Mouse (Mus musculus) liver, embryonic 11.5 days (tissue): ENCODE results near the gene Gtf3c5. TPM values are rescaled to one million over a fixed set of nuclear protein-coding genes. Genes with fewer than 3 reads are reported as not detected.

Experiments
- ATAC-seq: fragments of 200-750 bp; cut with Nextera tagmentation; replicated peaks from 2 replicates; pipeline ENCODE4 v1.8.0; 2017; ENCODE audit warnings: moderate number of reproducible peaks, mild to moderate bottlenecking, moderate TSS enrichment, moderate library complexity; ENCODE audit not compliant: low FRiP score
- DNase-seq: peaks from one replicate; pipeline ENCODE4 v3.0.0-alpha.2; 2017; ENCODE audit warnings: low spot score
- H3K27ac ChIP-seq: fragments of 300-500 bp; sonication (generic); 2 replicates; pipeline ENCODE4 v1.5.1; 2014; ENCODE audit warnings: mild to moderate bottlenecking, low read depth, low read length, control low read depth
- H3K27me3 ChIP-seq: fragments of 300-500 bp; sonication (generic); replicated peaks from 2 replicates; pipeline ENCODE4 v1.6.1; 2014; ENCODE audit warnings: low read length, mixed read lengths; ENCODE audit not compliant: control insufficient read depth, insufficient read depth
- H3K36me3 ChIP-seq: fragments of 300-500 bp; sonication (generic); 2 replicates; pipeline ENCODE4 v1.6.1; 2014; ENCODE audit warnings: mild to moderate bottlenecking, low read length, moderate library complexity, mixed read lengths; ENCODE audit not compliant: control insufficient read depth, insufficient read depth
- H3K4me1 ChIP-seq: fragments of 300-500 bp; sonication (generic); replicated peaks from 2 replicates; pipeline ENCODE4 v1.6.1; 2014; ENCODE audit warnings: low read length, mixed read lengths; ENCODE audit not compliant: control insufficient read depth, insufficient read depth
- H3K4me2 ChIP-seq: fragments of 300-500 bp; sonication (generic); 2 replicates; pipeline ENCODE4 v1.6.1; 2014; ENCODE audit warnings: mild to moderate bottlenecking, control low read depth, moderate library complexity
- H3K4me3 ChIP-seq: fragments of 300-500 bp; sonication (generic); 2 replicates; pipeline ENCODE4 v1.5.1; 2014; ENCODE audit warnings: low read depth, low read length, control low read depth
- H3K9ac ChIP-seq: fragments of 300-500 bp; sonication (generic); 2 replicates; pipeline ENCODE4 v1.6.1; 2014; ENCODE audit warnings: low read depth, low read length, control low read depth
- H3K9me3 ChIP-seq: fragments of 300-500 bp; sonication (generic); 2 replicates; pipeline ENCODE4 v1.6.1; 2016; ENCODE audit warnings: low read length, inconsistent platforms, mixed read lengths; ENCODE audit not compliant: control insufficient read depth
- WGBS: fragments of 180-500 bp; shearing (Covaris S2); extraction: QIAGEN DNeasy Blood & Tissue Kit; methylation state at CpG from one replicate; pipeline ENCODE4 v1.1.7; 2014; 5-methylcytosine and 5-hydroxymethylcytosine counted together
- polyA plus RNA-seq: library from polyadenylated mRNA; unstranded; fragments of >200 nt; fragmentation: Nextera tagmentation; extraction: Ambion mirVana; gene quantifications from 2 replicates; pipeline ENCODE4 v1.2.1, GENCODE M21; 2014

Gtf3c5 gene
- 30.8 and 32.9 TPM in 2 replicates for polyA plus RNA-seq

GRCm38 (mm10) chr2:28583651-28584050, at the start of gene Gtf3c5:
Gtf3c5 (minus strand) TSS chr2:28583751.
- H3K4me1 ChIP-seq, result peaks cover 9% of the 10 kb centered on the region
- peak within 1 kb of the TSS; percentile 67 for H3K27ac ChIP-seq
- no peaks in the 10 kb centered on the region for H3K27me3 ChIP-seq
- H3K9ac ChIP-seq, result peak within 1 kb of the TSS; percentile 68
- no peak for DNase-seq
- H3K36me3 ChIP-seq, result peaks cover 10% of the 10 kb centered on the region; the same call in 1 of the 2 replicates
- no peaks in the 10 kb centered on the region for H3K9me3 ChIP-seq
- H3K4me2 ChIP-seq, result peak within 1 kb of the TSS; percentile 78
- ATAC-seq, result no peak
- H3K4me3 ChIP-seq, result peak within 1 kb of the TSS; percentile 66
- WGBS, result 76% methylated on average over 9 of the region's 9 CpGs

DNA sequence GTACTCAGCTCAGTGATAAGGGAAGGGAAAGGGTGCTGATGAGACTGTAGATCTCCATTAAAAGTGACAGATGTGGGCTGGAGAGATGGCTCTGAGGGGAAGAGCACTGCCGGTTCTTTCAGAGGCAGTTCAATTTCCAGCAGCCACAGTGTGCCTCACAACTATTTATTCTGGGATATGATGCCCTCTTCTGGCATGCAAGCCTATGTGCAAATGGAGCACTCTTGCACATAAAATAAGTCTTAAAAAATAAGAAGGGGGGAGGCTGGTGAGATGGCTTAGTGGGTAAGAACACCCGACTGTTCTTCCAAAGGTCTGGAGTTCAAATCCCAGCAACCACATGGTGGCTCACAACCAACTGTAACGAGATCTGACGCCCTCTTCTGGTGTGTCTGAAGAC, 49.6 kb upstream of the Gtf3c5 start:
- 38% methylated on average over 4 of the region's 4 CpGs for WGBS
- H3K4me1 ChIP-seq, result 0 out of 2 replicates have a peak, but pooled peaks cover 2% of the 10 kb centered on the region
- no peak overlapping the region for H3K27ac ChIP-seq
- no peak overlapping the region for H3K4me3 ChIP-seq
- DNase-seq (no peak), ATAC-seq (no peak)
- no peaks in the 10 kb centered on the region for H3K9me3 ChIP-seq
- H3K9ac ChIP-seq, result no peak overlapping the region
- no peak overlapping the region for H3K4me2 ChIP-seq
- H3K36me3 ChIP-seq, result no peaks in the 10 kb centered on the region
- no peaks in the 10 kb centered on the region for H3K27me3 ChIP-seq

DNA sequence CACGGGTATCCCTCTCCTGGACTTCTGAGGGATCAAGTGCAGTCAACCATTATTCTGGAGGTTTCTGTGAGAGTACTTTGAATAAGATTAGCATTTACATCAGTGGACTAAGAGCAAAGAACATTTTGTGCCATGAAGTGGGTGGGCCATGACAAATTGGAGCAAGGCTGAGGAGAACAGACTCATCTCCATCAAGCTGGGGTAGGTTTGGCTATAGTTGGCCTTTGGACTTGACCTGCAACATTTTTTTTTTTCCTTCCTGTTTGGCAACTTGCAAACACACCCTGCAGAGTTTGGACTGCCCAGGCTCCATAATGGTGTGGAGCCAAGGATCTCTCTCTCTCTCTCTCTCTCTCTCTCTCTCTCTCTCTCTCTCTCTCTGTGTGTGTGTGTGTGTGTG, 49.1 kb upstream of the Gtf3c5 start:
- DNase-seq (no peak), ATAC-seq (no peak)
- Histone ChIP-seq H3K9me3 (no peaks in the 10 kb centered on the region), H3K4me2 (no peak overlapping the region), H3K4me1 (0 out of 2 replicates have a peak, but pooled peaks cover 2% of the 10 kb centered on the region), H3K27me3 (no peaks in the 10 kb centered on the region), H3K4me3 (no peak overlapping the region), H3K9ac (no peak overlapping the region), H3K27ac (no peak overlapping the region), H3K36me3 (no peaks in the 10 kb centered on the region)
- 79% methylated on average over 1 of the region's 1 CpGs for WGBS

GRCm38 (mm10) chr2:28629911-28630381, 46.4 kb upstream of the Gtf3c5 start:
- peak; percentile 41; the same call in 1 of the 2 replicates for ATAC-seq
- Histone ChIP-seq H3K36me3 (no peaks in the 10 kb centered on the region), H3K9ac (no peak overlapping the region), H3K9me3 (no peaks in the 10 kb centered on the region), H3K4me2 (no peak overlapping the region), H3K27me3 (no peaks in the 10 kb centered on the region), H3K4me1 (0 out of 2 replicates have a peak, but pooled peaks cover 2% of the 10 kb centered on the region), H3K4me3 (no peak overlapping the region), H3K27ac (peak overlapping the region; percentile 43; the same call in 1 of the 2 replicates)
- no peak for DNase-seq
- WGBS, result 52% methylated on average over 4 of the region's 4 CpGs

GRCm38 (mm10) chr2:28628053-28628452, 44.5 kb upstream of the Gtf3c5 start:
- Histone ChIP-seq H3K9ac (no peak overlapping the region), H3K36me3 (no peaks in the 10 kb centered on the region), H3K9me3 (no peaks in the 10 kb centered on the region), H3K27ac (no peak overlapping the region), H3K4me3 (no peak overlapping the region), H3K4me1 (0 out of 2 replicates have a peak, but pooled peaks cover 2% of the 10 kb centered on the region), H3K27me3 (no peaks in the 10 kb centered on the region), H3K4me2 (no peak overlapping the region)
- DNase-seq (no peak), ATAC-seq (no peak)
- 48% methylated on average over 2 of the region's 2 CpGs for WGBS

- Histone ChIP-seq H3K9ac (no peak overlapping the region), H3K4me2 (no peak overlapping the region), H3K27ac (no peak overlapping the region), H3K36me3 (no peaks in the 10 kb centered on the region), H3K4me3 (no peak overlapping the region), H3K4me1 (peaks cover 14% of the 10 kb centered on the region), H3K9me3 (no peaks in the 10 kb centered on the region), H3K27me3 (no peaks in the 10 kb centered on the region)
- ATAC-seq (no peak), DNase-seq (no peak)
- 86% methylated on average over 3 of the region's 3 CpGs for WGBS
These were observed 42.5 kb upstream of the Gtf3c5 start for GRCm38 (mm10) chr2:28626038-28626437.

- no peaks in the 10 kb centered on the region for H3K9me3 ChIP-seq
- no peaks in the 10 kb centered on the region for H3K36me3 ChIP-seq
- H3K4me2 ChIP-seq, result no peak overlapping the region
- peaks cover 14% of the 10 kb centered on the region for H3K4me1 ChIP-seq
- no peak overlapping the region for H3K4me3 ChIP-seq
- no peaks in the 10 kb centered on the region for H3K27me3 ChIP-seq
- WGBS, result 87% methylated on average over 3 of the region's 3 CpGs
- no peak for ATAC-seq
- H3K9ac ChIP-seq, result no peak overlapping the region
- H3K27ac ChIP-seq, result no peak overlapping the region
- no peak for DNase-seq
These were observed 41.3 kb upstream of the Gtf3c5 start for GRCm38 (mm10) chr2:28624870-28625269.

DNA sequence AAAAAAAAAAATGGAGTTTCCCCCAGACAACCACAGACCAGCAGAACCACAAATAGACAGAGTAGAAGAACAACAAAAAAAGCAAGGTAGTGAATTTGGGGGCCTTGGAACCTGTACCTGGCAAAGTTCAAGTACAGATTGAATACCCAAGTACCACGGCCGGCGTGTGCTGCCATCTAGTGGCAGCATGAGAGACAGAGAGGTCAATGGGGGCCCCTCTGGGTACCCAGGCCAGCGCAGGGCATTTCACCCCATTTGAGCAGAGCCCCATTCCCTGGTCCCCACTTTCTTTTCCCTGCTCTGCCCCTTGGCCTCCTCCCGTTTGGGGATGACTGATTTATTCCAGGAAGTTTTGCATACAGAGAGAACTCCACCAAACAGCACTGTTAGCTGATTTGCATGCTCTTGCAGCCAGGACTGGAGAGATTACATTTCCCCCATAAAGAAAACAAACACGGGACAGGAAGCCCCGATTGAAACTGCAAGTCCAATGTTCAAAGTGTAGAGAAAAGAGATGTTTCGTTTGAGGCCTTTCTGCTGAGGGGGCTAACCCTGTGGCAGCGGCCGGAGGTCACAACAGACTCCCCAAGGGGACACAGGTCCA, 39.1 kb upstream of the Gtf3c5 start:
- no peak overlapping the region for H3K4me3 ChIP-seq
- H3K27ac ChIP-seq, result no peak overlapping the region; the same call in 1 of the 2 replicates
- DNase-seq (peak; percentile 71), ATAC-seq (peak; percentile 42; the same call in 1 of the 2 replicates)
- peak overlapping the region; percentile 87 for H3K4me2 ChIP-seq
- no peak overlapping the region for H3K9ac ChIP-seq
- H3K9me3 ChIP-seq, result no peaks in the 10 kb centered on the region
- WGBS, result 20% methylated on average over 10 of the region's 10 CpGs
- no peaks in the 10 kb centered on the region for H3K27me3 ChIP-seq
- peaks cover 22% of the 10 kb centered on the region for H3K4me1 ChIP-seq
- H3K36me3 ChIP-seq, result no peaks in the 10 kb centered on the region; the same call in 1 of the 2 replicates
